Mouse (Mus musculus): ENCODE data around the gene Podxl2. TPM values are rescaled to one million over a fixed set of nuclear protein-coding genes. Genes with fewer than 3 reads are reported as not detected.

Podxl2 gene
- total and polyA plus RNA-seq, 2 experiments from 2014 or later = 718 to 954 TPM

DNA sequence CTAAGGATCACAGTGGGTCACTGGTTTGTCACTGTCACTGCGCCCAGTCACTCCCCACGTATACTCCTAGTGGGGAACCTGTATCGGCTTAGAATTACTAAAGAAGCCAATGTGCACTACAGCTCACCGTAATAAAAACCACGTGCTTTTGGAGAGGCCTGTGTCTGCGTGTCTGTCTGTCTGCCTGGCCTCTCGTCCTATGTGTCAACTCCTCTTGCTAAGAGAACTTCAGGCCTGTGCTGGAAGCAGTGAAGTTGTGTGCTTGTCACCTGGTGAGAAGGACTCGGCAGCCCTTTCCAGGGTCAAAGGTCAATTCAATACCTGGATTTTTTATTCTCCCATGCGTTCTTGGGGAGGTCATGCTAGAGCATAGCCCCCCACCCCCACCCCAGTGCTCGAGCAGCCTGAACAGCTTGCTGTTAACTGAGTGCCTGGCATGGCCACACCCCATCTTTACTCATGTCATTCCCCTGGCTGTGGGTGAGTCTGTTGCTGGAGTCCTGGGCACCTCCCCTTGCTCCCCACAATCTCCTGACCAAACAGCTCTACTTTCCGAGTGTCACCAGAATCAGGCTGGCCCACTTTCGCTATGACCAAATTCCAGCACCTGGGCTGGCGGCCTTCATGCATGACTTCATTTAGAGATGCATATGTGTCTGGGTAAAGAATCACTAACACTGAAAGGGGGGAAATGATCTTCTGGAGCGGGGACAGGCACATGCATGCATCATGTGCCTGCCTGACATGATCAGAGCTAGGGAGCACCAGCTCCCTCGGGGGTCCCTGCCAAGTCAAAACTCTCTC, 46.4 kb downstream of the Podxl2 start:
- WGBS = 78% methylated on average over 15 of the region's 15 CpGs
- H3K4me2 ChIP-seq (ENCODE audit: low read depth) = no peak overlapping the region
- no peak overlapping the region for H3K4me3 ChIP-seq (ENCODE audit: low read depth, low read length)
- ATAC-seq (no peak), DNase-seq (no peak)
- TF ChIP-seq CTCF (IDR thresholded peaks at IDR 0.05; ENCODE audit: low read depth) = no peak
- H3K27me3 ChIP-seq (ENCODE audit: insufficient read depth, low read length) = no peaks in the 10 kb centered on the region
- no peak overlapping the region for H3K27ac ChIP-seq (ENCODE audit: low read depth, low read length)
- H3K36me3 ChIP-seq (ENCODE audit: insufficient read depth) = no peaks in the 10 kb centered on the region
- H3K9ac ChIP-seq = no peak overlapping the region
- 0 out of 2 replicates have a peak, but pooled peaks cover 5% of the 10 kb centered on the region for H3K4me1 ChIP-seq (ENCODE audit: insufficient read depth)
- no peaks in the 10 kb centered on the region for H3K9me3 ChIP-seq (ENCODE audit: low read length)

GRCm38 (mm10) chr6:88827395-88828205, 47.2 kb downstream of the Podxl2 start:
- Histone ChIP-seq H3K4me1 (ENCODE audit: insufficient read depth) (0 out of 2 replicates have a peak, but pooled peaks cover 5% of the 10 kb centered on the region), H3K9me3 (ENCODE audit: low read length) (no peaks in the 10 kb centered on the region), H3K4me2 (ENCODE audit: low read depth) (no peak overlapping the region), H3K27ac (ENCODE audit: low read depth, low read length) (no peak overlapping the region), H3K36me3 (ENCODE audit: insufficient read depth) (no peaks in the 10 kb centered on the region), H3K9ac (no peak overlapping the region), H3K27me3 (ENCODE audit: insufficient read depth, low read length) (no peaks in the 10 kb centered on the region), H3K4me3 (ENCODE audit: low read depth, low read length) (no peak overlapping the region)
- peak; percentile 28 for ATAC-seq
- TF ChIP-seq CTCF (IDR thresholded peaks at IDR 0.05; ENCODE audit: low read depth) = peak; percentile 17; the same call in 1 of the 2 replicates
- 60% methylated on average over 13 of the region's 13 CpGs for WGBS
- peak; percentile 47 for DNase-seq

DNA sequence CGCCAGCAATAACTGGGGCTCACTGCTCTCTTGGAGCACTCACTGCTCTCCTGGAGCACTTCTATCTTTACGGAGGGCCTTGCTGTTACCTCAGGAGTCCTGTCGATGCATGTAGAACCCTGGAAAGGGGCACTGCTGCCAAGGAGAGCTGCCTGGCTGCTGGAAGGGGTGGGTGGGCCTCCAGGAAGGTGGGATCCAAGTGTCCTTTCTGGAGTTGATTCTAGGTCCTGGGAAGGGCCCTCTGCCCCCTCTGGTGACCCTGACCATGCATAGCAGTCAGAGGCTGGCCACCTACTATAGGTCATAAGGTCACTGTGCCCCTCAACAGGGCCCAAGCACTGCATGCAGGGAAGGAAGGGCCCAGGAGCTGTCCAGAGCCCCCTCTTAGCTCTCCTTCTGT, 47.9 kb downstream of the Podxl2 start:
- TF ChIP-seq CTCF (IDR thresholded peaks at IDR 0.05; ENCODE audit: low read depth) = no peak
- ATAC-seq = no peak; the same call in 1 of the 2 replicates
- Histone ChIP-seq H3K4me1 (ENCODE audit: insufficient read depth) (0 out of 2 replicates have a peak, but pooled peaks cover 5% of the 10 kb centered on the region), H3K4me2 (ENCODE audit: low read depth) (no peak overlapping the region), H3K27ac (ENCODE audit: low read depth, low read length) (no peak overlapping the region), H3K9ac (no peak overlapping the region), H3K4me3 (ENCODE audit: low read depth, low read length) (no peak overlapping the region), H3K36me3 (ENCODE audit: insufficient read depth) (no peaks in the 10 kb centered on the region), H3K27me3 (ENCODE audit: insufficient read depth, low read length) (no peaks in the 10 kb centered on the region), H3K9me3 (ENCODE audit: low read length) (no peaks in the 10 kb centered on the region)
- WGBS = 60% methylated on average over 3 of the region's 3 CpGs
- no peak for DNase-seq

GRCm38 (mm10) chr6:88826545-88826944, 48.3 kb downstream of the Podxl2 start:
- Histone ChIP-seq H3K4me2 (ENCODE audit: low read depth) (no peak overlapping the region), H3K27ac (ENCODE audit: low read depth, low read length) (no peak overlapping the region), H3K9ac (no peak overlapping the region), H3K4me1 (ENCODE audit: insufficient read depth) (0 out of 2 replicates have a peak, but pooled peaks cover 5% of the 10 kb centered on the region), H3K27me3 (ENCODE audit: insufficient read depth, low read length) (no peaks in the 10 kb centered on the region), H3K9me3 (ENCODE audit: low read length) (no peaks in the 10 kb centered on the region), H3K36me3 (ENCODE audit: insufficient read depth) (no peaks in the 10 kb centered on the region), H3K4me3 (ENCODE audit: low read depth, low read length) (no peak overlapping the region)
- peak; percentile 63 for ATAC-seq
- peak; percentile 67 for TF ChIP-seq CTCF (IDR thresholded peaks at IDR 0.05; ENCODE audit: low read depth)
- WGBS = 28% methylated on average over 6 of the region's 6 CpGs
- DNase-seq = peak; percentile 70

GRCm38 (mm10) chr6:88826088-88826487, 48.8 kb downstream of the Podxl2 start:
- no peak for TF ChIP-seq CTCF (IDR thresholded peaks at IDR 0.05; ENCODE audit: low read depth)
- H3K4me1 ChIP-seq (ENCODE audit: insufficient read depth) = 0 out of 2 replicates have a peak, but pooled peaks cover 5% of the 10 kb centered on the region
- no peak overlapping the region for H3K4me3 ChIP-seq (ENCODE audit: low read depth, low read length)
- no peak overlapping the region for H3K27ac ChIP-seq (ENCODE audit: low read depth, low read length)
- ATAC-seq (no peak), DNase-seq (no peak)
- no peaks in the 10 kb centered on the region for H3K9me3 ChIP-seq (ENCODE audit: low read length)
- no peak overlapping the region for H3K4me2 ChIP-seq (ENCODE audit: low read depth)
- H3K9ac ChIP-seq = no peak overlapping the region
- H3K27me3 ChIP-seq (ENCODE audit: insufficient read depth, low read length) = no peaks in the 10 kb centered on the region
- no peaks in the 10 kb centered on the region for H3K36me3 ChIP-seq (ENCODE audit: insufficient read depth)
- 62% methylated on average over 3 of the region's 3 CpGs for WGBS

GRCm38 (mm10) chr6:88824183-88824582, 50.7 kb downstream of the Podxl2 start:
- Histone ChIP-seq H3K4me3 (ENCODE audit: low read depth, low read length) (no peak overlapping the region), H3K27ac (ENCODE audit: low read depth, low read length) (no peak overlapping the region), H3K9me3 (ENCODE audit: low read length) (no peaks in the 10 kb centered on the region), H3K27me3 (ENCODE audit: insufficient read depth, low read length) (no peaks in the 10 kb centered on the region), H3K36me3 (ENCODE audit: insufficient read depth) (no peaks in the 10 kb centered on the region), H3K4me1 (ENCODE audit: insufficient read depth) (0 out of 2 replicates have a peak, but pooled peaks cover 5% of the 10 kb centered on the region), H3K4me2 (ENCODE audit: low read depth) (no peak overlapping the region), H3K9ac (no peak overlapping the region)
- no peak for ATAC-seq
- WGBS = 51% methylated on average over 7 of the region's 7 CpGs
- no peak for DNase-seq
- TF ChIP-seq CTCF (IDR thresholded peaks at IDR 0.05; ENCODE audit: low read depth) = no peak
